Mouse (Mus musculus): ENCODE results near the gene Rasgrp1.
A peak's percentile ranks its signal among the peaks of the same experiment; 100 is the strongest.

Rasgrp1 gene

GRCm38 (mm10) chr2:117250001-117250510, 92.7 kb downstream of the Rasgrp1 start:
- no peak for DNase-seq (ENCODE audit: low read depth, low spot score)

- peak; percentile 94 for DNase-seq (ENCODE audit: low read depth, low spot score)
Observed at GRCm38 (mm10) chr2:117249255-117250000, 93.4 kb downstream of the Rasgrp1 start, which contains the start of gene Fam98b. Gene Fam98b (plus strand): TSS chr2:117249739.

GRCm38 (mm10) chr2:117241953-117242352, 100.8 kb downstream of the Rasgrp1 start:
- no peak for DNase-seq (ENCODE audit: low read depth, low spot score)

- DNase-seq (ENCODE audit: low read depth, low spot score) = peak; percentile 89
Observed at GRCm38 (mm10) chr2:117231257-117231656, 111.5 kb downstream of the Rasgrp1 start.

GRCm38 (mm10) chr2:117230261-117230660, 112.5 kb downstream of the Rasgrp1 start:
- DNase-seq (ENCODE audit: low read depth, low spot score) = no peak

Data from mesoderm, embryonic 11.5 days (tissue).